Mouse (Mus musculus) limb, embryonic 12.5 days (tissue): ENCODE data around the gene Ints3. TPM values are rescaled to one million over a fixed set of nuclear protein-coding genes. Genes with fewer than 3 reads are reported as not detected.

ENCODE experiments used
- ATAC-seq: fragments of 200-750 bp; cut with Nextera tagmentation; 2 replicates; pipeline ENCODE4 v1.8.0; 2017; ENCODE audit warnings: low read depth, moderate TSS enrichment; ENCODE audit not compliant: insufficient number of reproducible peaks, insufficient read depth, low FRiP score, low TSS enrichment
- H3K27ac ChIP-seq: fragments of 300-500 bp; sonication (generic); 2 replicates; pipeline ENCODE4 v1.5.1; 2016; ENCODE audit warnings: mild to moderate bottlenecking, moderate library complexity
- H3K27me3 ChIP-seq: fragments of 300-500 bp; sonication (generic); 2 replicates; pipeline ENCODE4 v1.6.1; 2016; ENCODE audit warnings: mild to moderate bottlenecking, moderate library complexity
- H3K36me3 ChIP-seq: fragments of 300-500 bp; sonication (generic); 2 replicates; pipeline ENCODE4 v1.6.1; 2016; ENCODE audit warnings: mild to moderate bottlenecking, moderate library complexity
- H3K4me1 ChIP-seq: fragments of 300-500 bp; sonication (generic); replicated peaks from 2 replicates; pipeline ENCODE4 v1.6.1; 2016
- H3K4me2 ChIP-seq: fragments of 300-500 bp; sonication (generic); 2 replicates; pipeline ENCODE4 v1.6.1; 2016; ENCODE audit warnings: mild to moderate bottlenecking, moderate library complexity
- H3K4me3 ChIP-seq: fragments of 300-500 bp; sonication (generic); replicated peaks from 2 replicates; pipeline ENCODE4 v1.5.1; 2016; ENCODE audit warnings: mild to moderate bottlenecking
- H3K9ac ChIP-seq: fragments of 300-500 bp; sonication (generic); replicated peaks from 2 replicates; pipeline ENCODE4 v1.6.1; 2016; ENCODE audit warnings: mild to moderate bottlenecking, moderate library complexity
- H3K9me3 ChIP-seq: fragments of 300-500 bp; sonication (generic); 2 replicates; pipeline ENCODE4 v1.6.1; 2016; ENCODE audit warnings: mild to moderate bottlenecking, moderate library complexity
- WGBS: fragments of 180-500 bp; shearing (Covaris S2); methylation state at CpG from one replicate; pipeline ENCODE4 v1.1.7; 2016; 5-methylcytosine and 5-hydroxymethylcytosine counted together
- polyA plus RNA-seq: library from polyadenylated mRNA; unstranded; fragments of >200 nt; fragmentation: Nextera tagmentation; extraction: Ambion mirVana; gene quantifications from 2 replicates; pipeline ENCODE4 v1.2.1, GENCODE M21; 2016

The Ints3 gene
- polyA plus RNA-seq, 1 experiment from 2014 or later, result 44.5 TPM

DNA sequence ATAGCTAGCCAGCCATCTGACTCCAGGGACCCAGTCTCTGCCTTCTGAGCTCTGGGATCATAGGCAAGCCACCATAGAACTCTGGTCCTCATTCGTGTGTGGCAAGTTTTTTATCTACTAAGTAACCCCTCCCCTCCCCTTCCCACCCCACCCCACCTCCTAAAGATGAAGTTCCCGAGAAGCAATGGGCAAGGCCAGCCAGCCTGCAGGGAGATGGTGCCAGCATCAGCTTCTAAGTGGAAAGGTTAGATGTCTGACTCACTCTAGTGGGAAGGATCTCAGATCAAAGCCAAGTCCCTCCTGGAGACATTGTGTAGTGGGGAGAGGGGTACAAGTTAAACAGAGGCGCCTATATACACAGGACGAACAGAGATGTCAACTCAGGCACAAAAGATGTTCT is 42.4 kb downstream of the Ints3 start:
- Histone ChIP-seq H3K4me1 (peaks cover 36% of the 10 kb centered on the region), H3K9ac (peak overlapping the region; percentile 87; the same call in 1 of the 2 replicates), H3K4me3 (0 out of 2 replicates have a peak overlapping the region, but pooled peaks have one; percentile 69), H3K27ac (peak overlapping the region; percentile 99), H3K27me3 (no peaks in the 10 kb centered on the region), H3K9me3 (no peaks in the 10 kb centered on the region), H3K4me2 (peak overlapping the region; percentile 83; the same call in 1 of the 2 replicates), H3K36me3 (peaks cover 65% of the 10 kb centered on the region)
- no peak for ATAC-seq
- 52% methylated on average over 4 of the region's 4 CpGs for WGBS

DNA sequence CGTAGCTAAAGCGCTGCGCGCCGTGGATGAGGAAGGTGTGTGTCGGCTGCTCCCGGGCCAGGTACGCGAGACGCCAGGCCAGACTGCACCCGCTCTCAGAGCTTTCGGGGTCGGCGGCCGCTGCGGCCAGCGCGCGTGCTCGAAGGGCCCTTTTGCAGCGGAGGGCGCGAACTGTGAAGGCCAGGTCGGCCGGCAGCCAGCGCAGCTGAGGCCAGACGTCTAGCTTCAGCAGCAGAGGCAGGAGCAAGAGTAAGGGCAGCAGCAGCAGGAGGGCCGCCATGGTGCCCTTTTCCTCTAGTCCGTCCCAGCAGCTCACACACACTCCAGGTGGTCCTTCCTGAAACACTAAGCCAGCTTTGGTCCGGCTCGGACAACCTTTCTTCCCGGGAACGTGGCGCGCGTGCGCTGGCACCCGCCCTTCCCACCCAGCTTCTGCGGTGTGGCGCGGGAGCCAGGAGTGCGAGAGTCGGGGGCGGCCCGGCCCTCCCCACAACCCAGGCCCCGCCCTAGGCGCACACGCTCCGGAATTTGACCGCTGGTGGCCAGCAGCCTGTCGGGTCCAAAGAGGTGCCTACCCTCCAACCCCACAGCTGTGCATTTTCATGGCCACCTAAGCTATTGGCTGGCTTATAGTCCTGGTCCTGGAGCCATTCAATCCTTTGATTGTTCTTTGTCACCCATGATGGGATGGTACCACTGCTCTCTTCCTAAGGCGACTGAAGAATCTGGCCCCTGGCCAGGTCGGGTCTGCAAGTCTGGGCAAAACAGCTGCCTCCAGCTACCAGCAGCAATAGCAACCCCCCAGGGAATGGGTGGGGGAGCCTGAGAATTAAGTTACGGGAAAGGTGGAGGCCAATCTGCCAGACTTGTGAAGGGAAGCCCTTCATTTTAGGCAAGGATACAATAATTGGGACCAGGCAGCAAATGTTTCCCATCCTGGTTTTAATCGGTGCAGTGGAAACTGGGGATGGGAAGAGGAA is 43.6 kb downstream of the Ints3 start, which contains the start of gene Slc27a3:
Gene Slc27a3 (minus strand): TSS at position 428 of the 980 bp plus-strand sequence.
- H3K4me2 ChIP-seq, result peak within 1 kb of the TSS; percentile 83
- H3K9me3 ChIP-seq, result no peaks in the 10 kb centered on the region
- H3K4me1 ChIP-seq, result peaks cover 36% of the 10 kb centered on the region
- ATAC-seq, result peak; percentile 72
- H3K27ac ChIP-seq, result peak within 1 kb of the TSS; percentile 99
- H3K27me3 ChIP-seq, result no peaks in the 10 kb centered on the region
- peak within 1 kb of the TSS; percentile 69 for H3K4me3 ChIP-seq
- WGBS, result under 1% methylated on average over 55 of the region's 55 CpGs
- H3K36me3 ChIP-seq, result peaks cover 65% of the 10 kb centered on the region
- H3K9ac ChIP-seq, result peak within 1 kb of the TSS; percentile 87

DNA sequence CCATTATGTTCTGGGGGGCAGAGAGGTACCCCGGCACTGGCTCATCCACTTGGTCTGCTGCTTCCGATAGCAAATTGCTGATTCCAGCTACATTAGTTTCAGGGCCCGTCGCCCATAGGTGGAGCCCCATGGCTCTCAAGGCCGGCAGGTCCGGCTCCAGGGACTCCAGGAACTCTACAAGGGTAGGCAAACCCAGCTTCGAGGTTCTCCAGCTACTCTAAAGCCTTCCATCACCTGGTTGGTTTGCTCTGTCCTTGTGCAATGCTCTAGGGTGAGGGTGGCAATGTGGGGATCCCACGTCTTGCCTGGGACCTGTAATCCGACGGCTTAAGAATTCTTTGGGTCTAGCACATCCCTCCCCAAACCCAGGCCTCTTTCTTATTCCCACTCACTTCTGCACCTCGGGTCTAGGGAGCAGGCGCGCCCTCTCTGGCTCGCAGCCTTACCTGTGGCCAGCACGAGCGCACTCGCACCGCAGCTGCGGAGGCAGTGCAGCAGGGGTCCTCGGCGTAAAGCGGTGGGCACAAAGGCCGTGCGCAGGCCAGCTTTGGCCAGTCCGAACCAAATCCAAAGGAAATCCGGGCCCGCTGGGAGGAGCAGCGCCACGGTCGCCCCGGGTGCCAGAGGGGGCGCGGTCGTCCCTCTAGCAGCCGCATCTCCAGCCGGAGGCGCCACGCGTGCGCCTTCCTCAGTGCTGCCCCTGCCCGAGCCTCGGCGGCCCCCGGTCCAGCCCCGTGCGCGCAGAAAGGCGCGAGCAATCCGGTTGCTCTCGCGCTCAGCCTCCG is 44.5 kb downstream of the Ints3 start:
- 3% methylated on average over 53 of the region's 53 CpGs for WGBS
- Histone ChIP-seq H3K4me3 (peak overlapping the region; percentile 69), H3K4me1 (peaks cover 36% of the 10 kb centered on the region), H3K9ac (peak overlapping the region; percentile 87), H3K36me3 (peaks cover 60% of the 10 kb centered on the region), H3K27me3 (no peaks in the 10 kb centered on the region), H3K27ac (peak overlapping the region; percentile 99), H3K4me2 (peak overlapping the region; percentile 83), H3K9me3 (no peaks in the 10 kb centered on the region)
- ATAC-seq, result peak; percentile 56; the same call in 1 of the 2 replicates

DNA sequence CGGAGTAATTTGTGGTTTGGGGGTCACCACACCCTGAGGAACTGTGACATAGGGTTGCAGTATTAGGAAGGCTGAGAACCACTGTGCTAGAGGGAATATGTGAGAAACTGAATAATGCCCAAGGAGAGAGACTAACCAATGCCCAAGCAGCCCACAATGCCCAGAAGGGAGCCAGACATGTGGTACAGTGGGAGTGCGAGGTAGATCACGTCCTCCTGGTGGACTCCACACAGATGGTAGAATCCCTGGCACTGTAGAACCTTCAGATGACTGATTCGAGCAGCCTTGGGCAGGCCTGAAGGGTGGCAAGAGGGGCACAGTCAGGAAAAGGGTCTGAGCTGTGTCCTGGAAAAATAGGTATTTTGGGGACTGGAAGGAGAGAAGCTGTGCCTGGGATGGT is 45.2 kb downstream of the Ints3 start:
- Histone ChIP-seq H3K27ac (no peak overlapping the region), H3K27me3 (no peaks in the 10 kb centered on the region), H3K4me3 (peak overlapping the region; percentile 69), H3K4me2 (peak overlapping the region; percentile 83), H3K36me3 (peaks cover 52% of the 10 kb centered on the region), H3K9me3 (no peaks in the 10 kb centered on the region), H3K9ac (peak overlapping the region; percentile 87; the same call in 1 of the 2 replicates), H3K4me1 (peaks cover 36% of the 10 kb centered on the region)
- WGBS, result 81% methylated on average over 4 of the region's 4 CpGs
- no peak for ATAC-seq

DNA sequence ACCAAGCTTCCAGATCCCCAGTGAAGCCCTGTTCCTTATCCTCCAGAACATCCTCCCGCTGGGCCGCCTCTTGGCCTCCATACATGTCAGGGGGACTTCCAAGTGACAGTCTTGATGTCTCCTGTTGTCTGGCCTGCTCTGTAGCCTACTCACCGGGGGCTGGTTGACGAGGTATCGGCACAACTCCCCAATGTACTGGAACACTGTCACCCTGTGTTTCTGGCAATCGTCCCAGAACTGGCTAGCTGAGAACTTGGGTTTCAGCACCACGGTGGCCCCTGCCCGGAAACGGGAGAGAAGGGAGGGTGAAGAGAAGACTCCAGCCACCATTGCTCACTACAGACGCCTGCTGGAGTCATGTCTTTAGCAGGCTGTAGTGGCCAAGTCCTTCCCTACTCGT is 45.9 kb downstream of the Ints3 start:
- H3K4me2 ChIP-seq, result peak overlapping the region; percentile 83
- WGBS, result 79% methylated on average over 11 of the region's 11 CpGs
- H3K4me3 ChIP-seq, result peak overlapping the region; percentile 69; the same call in 1 of the 2 replicates
- H3K4me1 ChIP-seq, result peaks cover 36% of the 10 kb centered on the region
- no peaks in the 10 kb centered on the region for H3K9me3 ChIP-seq
- no peak for ATAC-seq
- no peaks in the 10 kb centered on the region for H3K27me3 ChIP-seq
- no peak overlapping the region for H3K9ac ChIP-seq
- peaks cover 45% of the 10 kb centered on the region for H3K36me3 ChIP-seq
- H3K27ac ChIP-seq, result no peak overlapping the region

DNA sequence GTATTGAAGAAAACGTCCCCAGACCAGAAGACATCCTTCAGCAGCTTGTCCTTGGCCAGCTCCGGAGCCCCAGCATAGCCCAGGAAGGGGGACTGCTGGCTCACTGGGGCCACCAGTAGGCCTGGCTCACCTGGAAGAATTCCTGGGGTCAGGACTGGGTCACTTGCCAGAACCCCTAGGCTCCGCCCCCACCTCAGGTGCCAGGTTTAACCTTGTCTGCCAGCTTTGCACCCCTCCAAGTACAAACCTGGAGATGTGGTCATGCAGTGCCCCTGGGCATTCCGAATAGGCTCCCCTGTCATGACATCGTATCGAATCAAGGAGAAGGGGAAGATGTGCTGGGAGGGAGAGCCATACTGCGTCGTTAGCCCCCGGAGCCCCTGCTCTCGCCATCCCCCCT is 46.6 kb downstream of the Ints3 start:
- Histone ChIP-seq H3K27ac (no peak overlapping the region), H3K27me3 (no peaks in the 10 kb centered on the region), H3K4me1 (peaks cover 36% of the 10 kb centered on the region), H3K4me2 (no peak overlapping the region), H3K4me3 (no peak overlapping the region), H3K9ac (no peak overlapping the region), H3K36me3 (peaks cover 39% of the 10 kb centered on the region), H3K9me3 (no peaks in the 10 kb centered on the region)
- ATAC-seq, result no peak
- 92% methylated on average over 10 of the region's 10 CpGs for WGBS

DNA sequence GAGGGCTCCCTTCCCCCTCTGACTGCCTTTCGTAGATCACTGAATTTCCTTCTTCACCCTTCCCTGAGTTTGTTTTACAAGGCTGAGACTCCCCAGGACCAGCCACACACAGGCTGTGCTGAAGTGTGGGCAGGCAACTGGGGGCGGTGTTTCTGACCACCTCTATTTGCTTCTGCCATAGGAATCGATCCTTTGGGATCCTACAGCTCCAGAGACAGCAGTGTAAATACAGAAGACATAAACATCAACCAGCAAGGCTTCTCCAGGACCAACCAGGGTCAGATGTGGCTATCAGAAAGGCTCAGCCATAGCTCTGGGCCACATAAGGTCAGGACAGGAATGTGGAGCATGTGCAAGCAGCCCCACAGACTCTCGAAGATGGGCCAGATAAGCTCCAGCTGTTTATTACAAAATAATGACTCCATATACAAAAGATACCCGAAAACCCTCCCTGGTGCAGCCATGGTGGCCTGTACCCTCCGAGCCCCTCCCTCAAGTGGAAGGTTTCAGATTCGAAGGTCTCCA is 48.5 kb downstream of the Ints3 start:
- Histone ChIP-seq H3K4me2 (no peak overlapping the region), H3K27ac (no peak overlapping the region), H3K9ac (no peak overlapping the region), H3K36me3 (peaks cover 29% of the 10 kb centered on the region), H3K4me1 (peaks cover 23% of the 10 kb centered on the region), H3K27me3 (no peaks in the 10 kb centered on the region), H3K9me3 (no peaks in the 10 kb centered on the region), H3K4me3 (no peak overlapping the region)
- WGBS, result 68% methylated on average over 7 of the region's 7 CpGs
- no peak for ATAC-seq

DNA sequence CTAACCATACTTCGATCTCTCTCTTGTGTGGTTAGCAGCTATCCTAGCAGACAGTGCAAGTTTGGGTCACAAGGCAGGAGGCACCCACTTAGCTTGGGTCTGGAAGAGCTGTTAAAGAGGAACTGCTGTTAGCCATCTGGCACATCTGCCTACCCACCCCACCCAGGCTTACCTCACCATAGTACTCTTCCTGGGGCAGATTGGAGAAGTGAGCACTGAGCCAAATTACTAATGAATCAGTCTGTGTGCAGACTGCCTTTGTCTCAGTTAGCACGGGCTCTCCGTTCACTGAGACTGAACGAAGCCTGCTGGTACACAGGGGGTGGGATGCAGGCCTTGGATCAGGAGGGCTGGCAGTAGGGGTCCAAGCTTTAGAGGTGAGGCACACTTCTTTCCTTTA is 49.7 kb downstream of the Ints3 start:
- Histone ChIP-seq H3K9me3 (no peaks in the 10 kb centered on the region), H3K4me2 (no peak overlapping the region), H3K4me3 (no peak overlapping the region), H3K4me1 (peaks cover 17% of the 10 kb centered on the region), H3K27me3 (no peaks in the 10 kb centered on the region), H3K9ac (no peak overlapping the region), H3K36me3 (peaks cover 29% of the 10 kb centered on the region), H3K27ac (no peak overlapping the region)
- ATAC-seq, result no peak
- WGBS, result 86% methylated on average over 4 of the region's 4 CpGs

DNA sequence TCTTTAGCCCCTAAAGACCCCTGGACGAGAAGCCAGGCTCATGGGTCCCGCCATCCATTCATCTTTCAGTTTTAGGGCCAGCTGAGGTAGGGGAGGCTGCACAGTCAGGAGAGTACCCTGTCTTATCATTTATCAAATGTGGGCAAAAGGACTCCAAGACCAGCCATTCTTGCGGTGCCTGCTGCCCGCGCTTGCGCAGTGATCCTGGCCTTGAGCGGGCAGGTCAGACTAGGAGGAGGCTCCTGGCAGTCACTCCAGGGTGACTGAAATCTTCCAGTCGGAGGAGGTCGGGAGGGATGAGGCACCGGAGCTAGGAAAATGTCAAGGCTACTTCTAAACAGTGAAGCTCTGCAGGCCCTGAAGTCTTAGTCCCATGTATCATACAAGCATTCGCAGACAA is 51.7 kb downstream of the Ints3 start:
- 69% methylated on average over 11 of the region's 11 CpGs for WGBS
- H3K27ac ChIP-seq, result no peak overlapping the region
- no peak overlapping the region for H3K4me3 ChIP-seq
- no peak overlapping the region for H3K4me2 ChIP-seq
- no peak for ATAC-seq
- peaks cover 23% of the 10 kb centered on the region for H3K36me3 ChIP-seq
- H3K27me3 ChIP-seq, result no peaks in the 10 kb centered on the region
- H3K4me1 ChIP-seq, result no peaks in the 10 kb centered on the region
- no peaks in the 10 kb centered on the region for H3K9me3 ChIP-seq
- no peak overlapping the region for H3K9ac ChIP-seq

DNA sequence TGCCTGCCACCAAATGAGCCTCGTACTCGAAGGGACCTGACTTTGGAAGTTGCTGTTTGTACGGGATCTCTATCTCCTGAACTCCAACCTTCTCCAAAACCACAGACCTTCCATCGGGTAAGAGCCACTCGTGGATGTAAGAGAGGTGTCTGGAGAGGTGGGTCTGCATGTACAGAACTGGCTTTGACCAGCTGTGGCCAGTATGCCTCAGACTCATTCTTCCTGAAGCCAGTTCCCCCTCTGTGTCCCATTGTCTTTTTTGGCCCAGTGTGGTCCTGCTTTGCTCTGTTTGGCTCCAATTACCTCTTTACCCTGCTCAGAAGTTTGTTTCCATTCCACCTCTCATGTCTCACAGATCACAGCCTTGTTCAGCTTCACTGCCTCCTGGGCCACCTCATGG is 54.9 kb downstream of the Ints3 start:
- Histone ChIP-seq H3K27me3 (no peaks in the 10 kb centered on the region), H3K9ac (no peak overlapping the region; the same call in 1 of the 2 replicates), H3K27ac (no peak overlapping the region), H3K36me3 (no peaks in the 10 kb centered on the region), H3K4me3 (no peak overlapping the region), H3K4me1 (no peaks in the 10 kb centered on the region), H3K9me3 (no peaks in the 10 kb centered on the region), H3K4me2 (no peak overlapping the region)
- no peak for ATAC-seq
- 83% methylated on average over 5 of the region's 5 CpGs for whole genome bisulfite sequencing

DNA sequence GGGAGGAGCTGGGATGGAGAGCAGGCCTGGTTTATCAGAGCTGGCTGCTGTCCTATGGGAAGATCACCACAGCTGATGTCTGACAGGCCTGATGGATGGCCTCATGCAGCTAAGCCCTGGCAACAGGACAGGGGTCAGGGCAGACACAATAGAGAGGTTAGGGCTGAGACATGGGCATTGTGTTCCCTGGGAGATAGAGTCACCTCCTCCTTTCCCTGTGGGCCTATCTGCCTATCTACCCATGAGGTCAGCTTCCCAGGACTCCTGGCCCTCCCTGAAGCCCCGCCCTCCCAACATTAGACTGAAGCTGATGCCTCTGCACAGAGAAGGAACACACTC is 57.2 kb downstream of the Ints3 start:
- Histone ChIP-seq H3K36me3 (no peaks in the 10 kb centered on the region), H3K27me3 (no peaks in the 10 kb centered on the region), H3K4me2 (no peak overlapping the region), H3K9ac (no peak overlapping the region), H3K9me3 (no peaks in the 10 kb centered on the region), H3K27ac (no peak overlapping the region), H3K4me3 (no peak overlapping the region), H3K4me1 (no peaks in the 10 kb centered on the region)
- 75% methylated on average over 1 of the region's 1 CpGs for WGBS
- ATAC-seq, result no peak
